Mouse (Mus musculus): Measurements from ENCODE around the gene Cfap65.

The Cfap65 gene

DNA sequence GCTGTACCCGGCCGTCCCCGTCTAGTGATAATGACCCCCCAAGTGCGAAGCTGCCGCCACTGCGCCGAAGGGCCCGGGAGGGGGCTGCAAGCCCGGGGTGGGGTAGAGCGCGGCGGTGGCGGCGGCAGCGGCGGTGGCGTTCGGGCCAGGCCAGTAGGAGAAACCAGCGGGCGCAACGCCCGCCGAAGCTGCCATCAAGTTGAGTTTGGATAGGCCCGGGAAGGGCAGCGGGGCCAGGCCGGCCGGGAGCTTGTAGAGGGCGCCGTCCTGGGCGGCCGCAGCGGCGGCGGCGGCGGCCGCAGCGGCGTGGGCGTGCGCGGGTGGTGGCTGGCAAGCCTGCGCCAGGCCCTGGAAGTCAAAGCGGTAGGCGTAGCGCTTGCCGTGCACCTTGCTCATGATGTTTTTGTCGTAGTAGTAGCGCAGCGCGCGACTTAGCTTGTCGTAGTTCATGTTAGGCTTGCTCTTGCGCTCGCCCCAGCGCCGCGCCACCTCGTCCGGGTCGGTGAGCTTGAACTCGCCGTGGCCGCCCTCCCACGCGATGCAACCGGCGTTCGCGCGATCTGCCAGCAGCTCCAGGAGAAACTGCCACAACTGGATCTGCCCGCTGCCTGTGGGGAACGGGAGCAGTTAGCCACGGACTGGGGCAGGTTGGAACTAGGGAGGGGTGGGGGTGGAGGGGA, 53.2 kb downstream of the Cfap65 start:
- WGBS = 1% methylated on average over 73 of the region's 74 CpGs

DNA sequence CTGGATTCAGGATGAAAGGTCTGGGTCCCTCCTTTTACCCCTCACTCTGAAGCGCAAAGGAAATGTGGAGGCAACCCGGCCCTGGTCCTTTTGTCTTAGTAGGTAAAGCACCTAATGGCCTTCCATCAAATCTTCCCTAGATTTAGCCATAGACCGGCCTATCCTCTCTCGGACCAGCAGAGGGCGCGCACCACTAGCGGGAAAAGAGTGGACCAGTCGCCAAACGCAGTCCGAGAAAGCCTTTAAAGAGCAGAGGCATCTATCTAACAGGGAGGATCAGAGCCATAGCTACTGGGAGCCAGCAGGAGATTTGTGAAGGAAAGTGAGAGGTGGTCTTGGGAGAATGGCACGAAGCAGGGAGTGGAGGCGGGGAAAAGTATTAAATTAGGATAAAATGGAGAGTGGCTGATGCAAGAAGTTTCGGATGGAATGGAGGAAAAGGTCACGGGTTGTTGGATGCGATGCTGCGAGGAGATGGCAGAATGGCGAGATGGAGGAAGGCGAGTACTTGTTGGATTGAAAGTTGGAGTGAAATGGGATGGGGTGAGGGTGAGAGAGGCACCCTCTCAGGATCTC, 54.5 kb downstream of the Cfap65 start:
- 8% methylated on average over 18 of the region's 18 CpGs for WGBS

DNA sequence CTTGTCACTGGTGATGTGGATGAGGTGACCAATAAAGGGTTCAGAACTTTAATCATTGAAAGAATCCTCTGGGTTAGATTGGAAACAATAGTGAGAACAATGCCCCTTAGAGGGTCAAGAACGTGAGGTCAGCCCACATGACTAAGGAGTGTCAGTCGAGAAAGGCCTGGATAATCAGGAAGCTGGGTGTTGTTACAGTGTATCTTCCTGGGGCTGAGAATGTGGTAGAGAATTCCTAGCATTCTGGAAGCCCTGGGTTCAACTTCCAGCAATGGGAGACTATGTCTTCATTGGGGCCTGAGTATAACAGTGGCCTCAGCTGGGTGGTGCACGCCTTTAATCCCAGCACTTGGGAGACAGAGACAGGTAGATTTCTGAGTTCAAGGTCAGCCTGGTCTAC, 58.2 kb downstream of the Cfap65 start:
- 54% methylated on average over 3 of the region's 3 CpGs for WGBS

DNA sequence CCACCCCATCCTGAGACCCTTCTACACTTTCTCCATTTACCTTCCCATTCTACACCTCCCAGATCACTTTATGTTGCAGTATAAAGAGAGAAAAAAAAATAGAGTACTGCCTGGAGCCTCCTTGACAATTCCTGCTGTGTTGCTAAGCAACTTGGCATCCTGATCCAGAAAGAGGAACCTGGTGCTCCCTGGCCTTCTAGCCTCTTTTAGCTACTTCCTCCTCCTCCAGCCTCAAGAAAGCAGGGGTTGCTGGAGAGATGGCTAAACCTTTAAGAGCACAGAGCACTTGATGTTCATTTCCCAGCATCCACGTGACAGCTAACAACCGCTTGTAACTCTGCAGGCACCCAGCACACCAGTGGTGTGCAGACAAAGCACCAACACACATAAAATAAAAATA, 63.2 kb downstream of the Cfap65 start:
- WGBS = 39% methylated on average over 2 of the region's 2 CpGs

DNA sequence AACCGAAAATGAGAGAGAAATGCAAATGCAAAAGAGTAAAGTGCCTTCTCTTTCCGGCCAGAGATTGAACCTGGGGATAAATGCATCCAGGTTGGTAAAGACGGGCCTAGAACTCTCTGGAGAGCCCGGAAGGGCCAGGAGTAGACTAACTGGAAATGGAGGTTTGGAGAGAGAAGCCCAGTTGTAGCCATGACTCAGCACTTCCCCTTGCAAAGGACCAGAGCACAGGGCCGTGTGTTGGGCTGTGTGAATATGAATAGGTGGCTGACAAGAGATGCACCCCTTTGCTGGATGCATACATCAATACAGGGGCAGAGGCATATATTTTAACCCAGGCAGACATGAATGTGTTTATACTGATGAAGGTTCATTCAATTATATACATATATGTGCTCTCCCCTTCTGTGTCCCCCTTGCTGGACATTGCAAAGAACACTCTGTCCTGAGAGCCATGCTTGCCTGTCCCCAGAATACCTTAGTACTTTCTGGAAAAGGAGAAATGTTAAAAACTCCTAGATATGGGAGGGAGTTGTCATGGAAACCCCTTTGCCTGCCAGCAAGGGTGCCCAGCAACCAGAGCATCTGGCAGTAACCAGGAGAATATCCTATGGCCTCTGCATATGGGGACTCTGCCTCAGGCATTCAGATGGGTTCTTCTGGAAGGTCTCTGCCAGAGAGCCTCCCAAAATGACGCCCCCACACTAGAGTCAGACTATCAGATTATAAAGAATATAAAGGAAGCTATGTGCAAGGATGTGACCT, 76.0 kb downstream of the Cfap65 start:
- 27% methylated on average over 6 of the region's 6 CpGs for WGBS

DNA sequence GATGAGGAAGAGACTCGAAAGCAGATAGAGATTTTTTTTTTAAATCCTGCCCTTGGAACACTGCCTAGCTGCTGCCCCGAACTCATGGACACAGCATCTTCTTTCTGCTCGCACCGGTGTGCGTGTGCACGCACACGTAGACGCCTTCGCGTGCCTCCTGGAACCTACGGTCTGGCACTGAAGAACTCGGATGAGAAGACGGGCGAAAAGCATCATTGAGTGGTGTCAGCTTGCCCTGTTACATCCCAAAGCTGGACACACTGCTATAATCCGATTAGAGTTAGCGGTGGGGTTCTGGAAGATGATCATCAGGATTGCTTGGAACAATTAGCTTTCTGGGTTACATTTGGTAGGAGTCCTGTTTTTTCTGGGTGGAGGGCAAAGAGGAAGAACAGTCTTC, 76.6 kb downstream of the Cfap65 start:
- 6% methylated on average over 16 of the region's 16 CpGs for WGBS

DNA sequence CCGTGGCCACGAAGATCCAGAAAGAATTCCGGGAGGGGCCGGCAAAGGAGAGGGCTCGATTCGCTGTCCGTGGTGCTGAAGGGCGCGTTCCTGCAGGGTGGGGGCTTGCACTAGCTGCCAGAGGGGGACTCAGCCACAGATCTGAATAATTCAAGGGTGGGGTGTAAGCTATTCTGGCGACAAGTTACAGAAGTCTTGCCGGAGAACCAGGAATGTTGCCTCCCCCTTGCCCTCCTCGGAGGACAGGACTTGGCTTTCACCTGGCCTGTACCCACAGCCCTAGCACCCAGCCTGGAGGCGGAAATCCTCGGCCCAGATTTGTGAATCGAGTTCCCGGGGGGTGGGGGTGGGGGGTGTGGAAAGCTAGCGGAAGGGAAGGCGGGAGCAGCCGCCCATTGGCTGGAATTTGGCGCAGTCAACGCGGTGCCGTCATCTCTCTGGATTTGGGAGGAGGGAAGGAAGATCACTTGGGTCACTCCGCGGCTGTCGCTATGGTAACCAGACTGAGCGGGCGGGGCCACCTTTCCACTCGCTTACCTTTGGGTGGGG, 77.2 kb downstream of the Cfap65 start:
- WGBS = 1% methylated on average over 29 of the region's 29 CpGs

DNA sequence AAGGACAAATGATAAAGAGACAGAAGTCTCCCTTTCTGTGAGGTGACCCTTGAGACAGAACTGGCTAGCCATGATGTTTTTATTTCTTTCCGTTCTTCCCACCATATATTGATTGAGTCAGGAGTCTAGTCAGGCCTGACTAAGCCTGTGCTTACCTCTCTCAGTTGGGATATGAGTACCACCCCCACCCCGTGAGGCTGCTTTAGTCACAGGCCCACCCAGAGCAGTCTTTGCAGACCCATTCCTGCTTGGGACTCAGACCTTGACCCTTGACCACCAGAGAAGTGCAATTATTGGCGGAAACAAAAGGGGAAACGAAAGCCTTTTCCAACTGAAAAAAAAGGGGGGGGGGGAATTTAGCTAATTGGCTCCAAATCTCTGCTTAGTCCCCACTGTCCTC, 77.7 kb downstream of the Cfap65 start:
- 7% methylated on average over 4 of the region's 4 CpGs for WGBS

DNA sequence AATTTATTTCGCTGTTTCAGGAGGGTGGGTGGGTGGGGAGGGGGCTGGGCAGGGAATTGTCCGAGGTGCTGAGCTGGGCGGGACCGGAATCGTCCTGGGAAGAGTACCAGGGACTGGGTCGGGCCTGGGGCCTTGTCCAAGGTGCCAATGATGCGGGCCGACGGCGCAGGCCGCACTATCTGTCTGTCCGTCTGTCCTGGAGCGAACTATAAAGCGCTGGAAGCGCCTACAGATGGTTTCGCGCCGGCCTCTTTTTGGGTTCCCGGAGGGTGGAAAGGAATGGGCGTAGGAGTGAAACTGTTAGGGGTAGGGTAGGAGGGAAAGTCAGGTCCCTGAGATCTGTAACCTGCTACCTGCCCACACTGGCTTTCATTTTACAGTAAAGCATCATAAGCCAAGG, 78.2 kb downstream of the Cfap65 start:
- WGBS = 9% methylated on average over 20 of the region's 20 CpGs

DNA sequence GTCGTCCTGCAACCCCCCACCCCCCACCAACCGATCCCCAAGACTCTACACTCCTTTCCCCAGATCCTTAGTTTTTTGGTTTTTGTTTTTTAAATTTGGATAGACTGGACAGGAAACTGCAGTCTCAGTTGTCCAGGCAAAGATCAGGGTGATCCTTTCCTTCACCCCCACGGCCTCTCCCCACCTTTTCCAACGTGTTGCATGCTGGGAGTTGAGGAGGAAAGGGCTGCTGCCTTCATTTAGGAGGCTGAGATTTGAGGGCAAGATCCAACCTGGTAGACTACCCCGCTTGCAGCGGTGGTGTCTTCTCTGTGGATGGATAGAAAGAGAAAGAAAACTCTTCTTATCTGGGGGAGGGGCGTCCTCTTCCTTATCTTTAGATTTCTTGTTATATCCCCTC, 78.6 kb downstream of the Cfap65 start:
- WGBS = 2% methylated on average over 7 of the region's 7 CpGs

DNA sequence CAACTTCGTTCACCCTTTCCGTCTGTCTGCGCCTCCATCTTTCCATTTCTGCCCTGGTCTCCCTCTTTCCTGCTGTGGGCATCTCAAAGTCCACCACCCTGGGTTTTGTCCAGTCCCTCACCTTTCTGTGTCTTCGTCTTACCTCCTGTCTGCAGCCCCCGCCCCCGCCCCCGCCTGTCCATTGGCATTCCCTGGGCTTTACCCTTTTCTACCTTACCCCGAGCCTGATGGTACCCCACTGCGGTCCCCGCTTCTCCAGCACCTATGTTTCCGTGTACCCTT, 79.0 kb downstream of the Cfap65 start:
- WGBS = 5% methylated on average over 11 of the region's 11 CpGs

DNA sequence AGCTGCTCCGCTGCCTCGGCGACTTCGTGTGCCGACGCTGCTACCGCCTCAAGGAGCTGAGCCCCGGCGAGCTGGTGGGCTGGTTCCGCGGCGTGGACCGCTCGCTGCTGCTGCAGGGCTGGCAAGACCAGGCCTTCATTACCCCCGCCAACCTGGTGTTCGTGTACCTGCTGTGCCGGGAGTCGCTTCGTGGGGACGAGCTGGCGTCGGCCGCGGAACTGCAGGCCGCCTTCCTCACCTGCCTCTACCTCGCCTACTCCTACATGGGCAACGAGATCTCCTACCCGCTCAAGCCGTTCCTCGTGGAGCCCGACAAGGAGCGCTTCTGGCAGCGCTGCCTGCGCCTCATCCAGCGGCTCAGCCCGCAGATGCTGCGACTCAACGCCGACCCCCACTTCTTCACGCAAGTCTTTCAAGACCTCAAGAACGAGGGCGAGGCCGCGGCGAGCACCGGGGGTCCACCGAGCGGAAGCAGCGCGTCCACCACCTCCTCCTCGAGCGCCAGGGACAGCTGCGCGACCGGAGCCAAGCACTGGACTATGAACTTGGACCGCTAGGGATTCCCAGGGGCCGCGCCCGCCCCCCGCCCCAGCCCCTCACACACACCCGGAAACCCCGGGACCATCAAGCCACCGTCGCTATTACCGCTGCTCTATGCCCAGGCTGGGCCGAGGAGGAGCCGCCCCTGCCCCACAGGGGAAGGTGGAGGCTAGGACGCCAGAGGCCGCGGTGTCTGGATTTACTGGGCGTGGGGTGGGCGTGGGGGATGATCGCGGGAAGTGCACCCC, 79.6 kb downstream of the Cfap65 start:
- under 1% methylated on average over 73 of the region's 74 CpGs for WGBS

DNA sequence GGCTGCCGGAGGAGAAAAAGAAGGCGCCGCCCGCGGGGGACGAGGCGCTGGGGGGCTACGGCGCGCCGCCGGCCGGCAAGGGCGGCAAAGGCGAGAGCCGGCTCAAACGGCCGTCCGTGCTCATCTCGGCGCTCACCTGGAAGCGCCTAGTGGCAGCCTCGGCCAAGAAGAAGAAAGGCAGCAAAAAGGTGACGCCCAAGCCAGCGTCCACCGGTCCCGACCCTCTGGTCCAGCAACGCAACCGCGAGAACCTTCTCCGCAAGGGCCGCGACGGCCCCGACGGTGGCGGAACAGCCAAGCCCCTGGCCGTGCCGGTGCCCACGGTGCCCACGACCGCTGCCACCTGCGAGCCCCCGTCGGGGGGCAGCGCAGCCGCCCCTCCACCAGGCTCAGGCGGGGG, 80.2 kb downstream of the Cfap65 start:
- under 1% methylated on average over 48 of the region's 48 CpGs for WGBS

DNA sequence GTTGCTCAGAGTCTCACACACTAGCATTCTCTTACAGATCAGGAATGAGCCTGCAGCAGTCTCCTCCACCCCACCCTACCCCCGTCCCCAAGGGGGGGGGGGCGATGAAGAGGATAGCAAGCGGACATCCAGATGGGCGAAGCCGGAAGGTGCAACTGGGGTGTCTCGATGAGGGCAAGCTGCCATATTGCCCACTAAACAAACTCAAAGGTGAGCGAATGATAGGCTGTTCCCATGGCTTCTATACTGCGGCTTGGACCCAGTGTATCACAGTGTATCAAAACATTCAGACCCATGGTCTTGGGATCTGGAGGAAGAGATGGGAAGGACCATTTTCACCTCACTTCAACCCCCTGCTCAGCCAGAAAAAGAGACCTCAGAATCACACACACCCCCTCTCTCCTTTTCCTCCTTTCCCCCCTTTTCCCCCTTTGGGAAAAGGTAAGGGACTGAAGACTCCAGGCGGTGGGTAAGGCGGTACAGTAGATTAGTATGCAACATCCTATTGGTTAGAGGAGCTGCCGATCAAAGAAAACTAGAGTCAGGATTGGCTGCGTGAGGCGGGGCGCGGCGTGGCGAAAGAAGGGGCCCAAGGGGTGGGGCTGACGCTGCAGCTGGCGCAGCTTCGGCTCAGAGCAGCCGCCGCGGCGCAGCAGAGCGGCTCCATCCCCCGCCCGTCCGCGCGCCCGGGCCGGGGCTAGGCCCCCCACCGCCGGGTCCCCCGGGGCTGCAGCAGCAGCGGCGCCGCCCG, 80.9 kb downstream of the Cfap65 start, which contains the start of gene Cdk5r2:
Gene Cdk5r2, plus strand, starts transcription at position 629 of the 751 bp plus-strand sequence.
- WGBS = 2% methylated on average over 39 of the region's 39 CpGs
